Mouse (Mus musculus) left cerebral cortex, postnatal 10 days (tissue): Measurements from ENCODE around the gene Rnf227. TPM values are rescaled to one million over a fixed set of nuclear protein-coding genes. Genes with fewer than 3 reads are reported as not detected.

Source experiments
- DNase-seq, 2 experiments: peaks; one replicate each; pipeline ENCODE4 v3.0.0; 2021 to 2022; ENCODE audit warnings: low spot score in 2 of 2, mixed read lengths in 1 of 2; ENCODE audit errors: extremely low spot score in 1 of 2
- intact Hi-C: fragments of 180-260 bp; cut with DNase I; formaldehyde crosslinking; loops from one replicate; pipeline ENCODE4 v1.15.1; 2025
- total RNA-seq, 2 experiments: library from RNA; stranded (reverse); gene quantifications; 2 replicates each; pipeline ENCODE4 v1.2.3; 2021

Gene Rnf227
- total RNA-seq, 2 experiments from 2014 or later = 74.8 to 82.8 TPM

DNA sequence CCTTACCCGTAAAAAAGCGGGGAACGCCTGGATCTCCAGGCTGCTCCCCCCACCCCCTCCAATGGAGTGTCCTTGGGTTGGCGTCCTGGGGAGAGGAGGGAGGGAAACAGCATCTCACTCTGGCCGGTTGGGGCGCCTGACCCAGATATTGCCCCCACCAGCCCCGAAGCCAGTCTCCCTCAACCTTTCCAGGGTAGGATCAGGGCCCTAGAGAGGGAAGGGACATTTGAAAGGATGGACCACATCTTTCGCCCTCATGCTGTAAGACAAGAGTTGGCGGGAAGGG is 13.2 kb upstream of the Rnf227 start:
- intact Hi-C loops = no loop called here
- no peak for DNase-seq

DNA sequence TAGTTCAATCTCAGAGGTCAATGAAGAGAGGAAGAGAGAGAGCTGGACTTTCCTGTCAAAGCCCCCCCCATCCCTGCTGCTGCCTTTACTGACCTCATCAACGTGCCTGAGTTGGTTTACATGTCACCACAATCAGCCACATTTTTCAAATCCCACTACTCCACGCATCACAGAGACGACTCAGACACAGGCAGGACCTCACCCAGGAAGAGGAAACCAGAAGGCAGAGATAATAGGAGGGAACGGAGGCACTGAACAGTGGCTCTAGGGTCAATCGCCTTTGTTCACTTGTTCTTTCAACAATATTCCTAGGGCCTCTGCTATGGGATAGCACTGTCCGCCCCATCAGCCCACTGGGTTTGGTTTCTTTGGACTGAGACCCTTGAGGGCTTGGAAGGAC is 12.6 kb upstream of the Rnf227 start:
- intact Hi-C loops = no loop called here
- DNase-seq = no peak

GRCm38 (mm10) chr11:69328517-69328916 is 11.7 kb upstream of the Rnf227 start:
- DNase-seq = no peak
- intact Hi-C loops = no loop called here

DNA sequence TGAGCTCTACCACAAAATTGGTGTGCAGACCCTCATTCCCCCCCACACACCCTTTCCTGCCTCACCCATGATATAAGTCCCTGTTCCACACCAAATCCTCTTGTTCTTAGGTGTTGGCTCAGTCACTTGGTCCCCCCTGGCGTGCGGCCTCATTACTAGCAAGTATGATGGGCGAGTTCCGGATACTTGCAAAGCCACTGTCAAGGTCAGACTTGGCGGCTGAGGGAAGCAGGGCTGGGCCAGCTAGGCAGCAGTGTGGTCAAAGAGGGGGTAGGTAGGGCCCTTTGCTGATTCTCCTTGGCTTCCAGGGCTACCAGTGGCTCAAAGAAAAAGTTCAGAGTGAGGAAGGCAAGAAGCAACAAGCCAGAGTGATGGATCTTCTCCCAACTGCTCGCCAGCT is 9.1 kb upstream of the Rnf227 start:
- intact Hi-C loops = loop anchor here (5.0 kb wide), 1 partner anchor 36 kb away; the partner anchor contains the start of gene Chd3
- DNase-seq = no peak

GRCm38 (mm10) chr11:69331929-69332405 is 8.3 kb upstream of the Rnf227 start:
- peak; percentile 80 to 92 for DNase-seq
- intact Hi-C loops = loop anchor here (5.0 kb wide), 1 partner anchor 35 kb away; the partner anchor contains the start of gene Chd3

- intact Hi-C loops = loop anchor here (5.0 kb wide), 1 partner anchor 35 kb away; the partner anchor contains the start of gene Chd3
- DNase-seq = no peak
Observed at GRCm38 (mm10) chr11:69332713-69333253, 7.5 kb upstream of the Rnf227 start.

DNA sequence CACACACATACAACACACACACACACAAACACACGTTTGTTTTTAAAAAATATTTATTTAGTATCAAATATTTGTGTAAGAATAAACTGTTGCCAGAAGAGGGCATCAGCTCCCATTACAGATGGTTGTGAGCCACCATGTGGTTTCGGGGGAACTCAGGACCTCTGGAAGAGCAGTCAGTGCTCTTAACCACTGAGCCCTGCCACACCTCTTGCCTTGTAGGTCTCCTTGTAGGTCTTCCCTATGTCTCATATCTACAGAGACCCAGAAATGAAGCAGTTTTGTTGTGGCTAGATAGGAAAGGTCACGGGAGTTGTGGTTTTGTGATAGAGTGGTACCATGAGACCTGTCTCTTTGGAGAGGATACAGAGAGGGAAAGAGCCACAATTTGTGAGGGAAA is 6.3 kb upstream of the Rnf227 start:
- intact Hi-C loops = loop anchor here (5.0 kb wide), 1 partner anchor 33 kb away; the partner anchor contains the start of gene Chd3
- DNase-seq = no peak

- intact Hi-C loops = loop anchor here (5.0 kb wide), 1 partner anchor 33 kb away; the partner anchor contains the start of gene Chd3
- no peak for DNase-seq
Observed at GRCm38 (mm10) chr11:69334796-69335195, 5.5 kb upstream of the Rnf227 start.

- DNase-seq = no peak
Observed at GRCm38 (mm10) chr11:69346441-69346840, 6.2 kb downstream of the Rnf227 start.

GRCm38 (mm10) chr11:69356544-69356943 is 16.3 kb downstream of the Rnf227 start:
- intact Hi-C loops = no loop called here
- no peak for DNase-seq

More at GRCm38 (mm10) chr11:69346441-69346840, 6.2 kb downstream of the Rnf227 start:
- intact Hi-C loops = no loop called here

GRCm38 (mm10) chr11:69357690-69358089 is 17.4 kb downstream of the Rnf227 start:
- DNase-seq = no peak
- intact Hi-C loops = no loop called here

GRCm38 (mm10) chr11:69362021-69362420 is 21.8 kb downstream of the Rnf227 start:
- intact Hi-C loops = loop anchor here (2.0 kb wide), 1 partner anchor 13 kb away; no protein-coding TSS in a partner anchor
- DNase-seq = no peak

GRCm38 (mm10) chr11:69362479-69362878 is 22.2 kb downstream of the Rnf227 start:
- no peak for DNase-seq
- intact Hi-C loops = loop anchor here (2.0 kb wide), 1 partner anchor 14 kb away; no protein-coding TSS in a partner anchor

GRCm38 (mm10) chr11:69364376-69364775 is 24.1 kb downstream of the Rnf227 start:
- no peak for DNase-seq
- intact Hi-C loops = no loop called here

DNA sequence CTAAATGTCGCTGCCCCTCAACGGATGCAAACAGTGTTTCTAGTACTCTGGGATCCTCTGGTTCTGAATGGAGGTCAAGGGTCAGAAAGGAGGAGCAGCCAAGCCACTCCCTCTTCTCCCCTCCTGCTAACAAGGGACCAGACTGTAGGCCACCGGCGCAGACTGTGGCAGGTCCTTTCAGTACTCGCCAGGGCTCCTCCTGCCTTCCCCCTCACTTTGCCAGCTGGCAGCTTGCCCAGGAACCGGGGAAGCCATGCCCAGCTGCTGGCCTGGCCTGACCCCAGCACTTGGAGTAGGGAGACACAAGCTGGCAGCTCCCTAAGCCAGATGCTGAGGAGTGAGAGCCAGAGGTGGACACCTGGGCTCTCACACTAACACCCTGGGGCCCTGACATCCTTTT is 24.6 kb downstream of the Rnf227 start:
- DNase-seq = peak; percentile 92 to 98
- intact Hi-C loops = loop anchor here (5.0 kb wide), 1 partner anchor 33 kb away; no protein-coding TSS in a partner anchor

- DNase-seq = no peak
- intact Hi-C loops = loop anchor here (5.0 kb wide), 1 partner anchor 33 kb away; no protein-coding TSS in a partner anchor
Observed at GRCm38 (mm10) chr11:69365722-69366121, 25.5 kb downstream of the Rnf227 start.

- intact Hi-C loops = loop anchor here (5.0 kb wide), 1 partner anchor 34 kb away; no protein-coding TSS in a partner anchor
Observed at GRCm38 (mm10) chr11:69366157-69366854, 26.0 kb downstream of the Rnf227 start.

GRCm38 (mm10) chr11:69366855-69367615 is 26.8 kb downstream of the Rnf227 start:
- no peak for DNase-seq
- intact Hi-C loops = loop anchor here (5.0 kb wide), 1 partner anchor 35 kb away; no protein-coding TSS in a partner anchor

More at GRCm38 (mm10) chr11:69366157-69366854, 26.0 kb downstream of the Rnf227 start:
- peak; percentile 95 to 99 for DNase-seq
